ENCODE assay signal across 8 mouse cellular contexts in the genomic region with DNA sequence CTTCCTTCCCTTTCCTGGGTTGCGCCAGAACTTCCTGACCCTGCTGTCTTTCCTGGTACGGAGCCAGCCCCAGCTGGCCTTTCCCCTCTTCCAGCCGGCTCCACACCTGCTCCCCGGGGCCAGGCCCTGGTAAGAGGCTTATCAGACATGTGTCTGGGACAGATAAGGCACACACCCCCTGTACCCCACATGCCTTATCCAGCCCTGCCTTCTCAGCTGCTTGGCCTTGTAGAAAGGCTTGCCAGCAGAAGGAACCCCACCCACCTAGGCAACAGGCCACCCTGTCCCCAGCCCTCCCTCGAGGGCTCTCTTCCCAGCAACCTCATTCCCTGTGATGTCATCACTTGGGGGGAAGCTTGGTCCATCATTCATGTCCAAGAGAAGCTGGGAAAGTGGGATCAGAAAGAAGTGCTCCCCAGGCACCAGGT. TPM values are rescaled to one million over a fixed set of nuclear protein-coding genes. Genes with fewer than 3 reads are reported as not detected.
DNase-seq lines count a peak whose midpoint lies in the region; ATAC-seq and TF ChIP-seq lines count a peak whose summit lies in the region.

No protein-coding gene starts in this region.

- 0 out of 2 replicates have a peak, but pooled peaks cover 3% of the 10 kb centered on the region for H3K27me3 ChIP-seq in forebrain, embryonic 11.5 days (ENCODE audit: control insufficient read depth, insufficient read depth, low read length)
- H3K27me3 ChIP-seq in forebrain, postnatal 0 days (ENCODE audit: insufficient read depth, low read length): no peaks in the 10 kb centered on the region
- H3K27me3 ChIP-seq in hindbrain, embryonic 16.5 days (replicated peaks; ENCODE audit: control insufficient read depth, insufficient read depth, low read length): peaks cover 3% of the 10 kb centered on the region; the same call in 1 of the 2 replicates
- peaks cover 40% of the 10 kb centered on the region for H3K27me3 ChIP-seq in liver, embryonic 13.5 days
- H3K27me3 ChIP-seq in neural tube, embryonic 13.5 days: peaks cover 23% of the 10 kb centered on the region

- no peaks in the 10 kb centered on the region for H3K4me1 ChIP-seq in forebrain, embryonic 11.5 days (replicated peaks; ENCODE audit: control insufficient read depth, insufficient read depth, low read length)
- no peaks in the 10 kb centered on the region for H3K4me1 ChIP-seq in forebrain, postnatal 0 days (ENCODE audit: insufficient read depth)
- H3K4me1 ChIP-seq in hindbrain, embryonic 16.5 days (ENCODE audit: control insufficient read depth, insufficient read depth, low read depth, low read length): peaks cover 10% of the 10 kb centered on the region
- peaks cover 68% of the 10 kb centered on the region for H3K4me1 ChIP-seq in liver, embryonic 13.5 days (replicated peaks)
- H3K4me1 ChIP-seq in neural tube, embryonic 13.5 days (replicated peaks): peaks cover 22% of the 10 kb centered on the region

- no peak for TF ChIP-seq CTCF in forebrain, postnatal 0 days (IDR thresholded peaks at IDR 0.05; ENCODE audit: low read depth)

- no peak overlapping the region for H3K9ac ChIP-seq in forebrain, embryonic 11.5 days (ENCODE audit: low read length)
- H3K9ac ChIP-seq in forebrain, postnatal 0 days: no peak overlapping the region
- no peak overlapping the region; the same call in 1 of the 2 replicates for H3K9ac ChIP-seq in hindbrain, embryonic 16.5 days (ENCODE audit: low read depth, low read length)
- H3K9ac ChIP-seq in liver, embryonic 13.5 days: peak overlapping the region; percentile 98
- no peak overlapping the region for H3K9ac ChIP-seq in neural tube, embryonic 13.5 days

- H3K36me3 ChIP-seq in forebrain, embryonic 11.5 days (ENCODE audit: control insufficient read depth, insufficient read depth, low read length): no peaks in the 10 kb centered on the region
- no peaks in the 10 kb centered on the region for H3K36me3 ChIP-seq in forebrain, postnatal 0 days (ENCODE audit: insufficient read depth)
- H3K36me3 ChIP-seq in hindbrain, embryonic 16.5 days (ENCODE audit: control insufficient read depth, insufficient read depth, low read length): no peaks in the 10 kb centered on the region
- H3K36me3 ChIP-seq in liver, embryonic 13.5 days: no peaks in the 10 kb centered on the region
- H3K36me3 ChIP-seq in neural tube, embryonic 13.5 days: no peaks in the 10 kb centered on the region

- H3K27ac ChIP-seq in forebrain, embryonic 11.5 days (ENCODE audit: low read depth, low read length): no peak overlapping the region
- no peak overlapping the region for H3K27ac ChIP-seq in forebrain, postnatal 0 days (ENCODE audit: low read depth, low read length)
- H3K27ac ChIP-seq in hindbrain, embryonic 16.5 days (ENCODE audit: low read depth, low read length): no peak overlapping the region
- peak overlapping the region; percentile 100 for H3K27ac ChIP-seq in liver, embryonic 13.5 days
- H3K27ac ChIP-seq in neural tube, embryonic 13.5 days (replicated peaks): no peak overlapping the region

- DNase-seq in forebrain, embryonic 11.5 days (ENCODE audit: low spot score): no peak
- DNase-seq in forebrain, postnatal 0 days: no peak
- peak; percentile 74 for DNase-seq in gastrocnemius, postnatal 25 days
- DNase-seq in liver, embryonic 13.5 days: peak; percentile 94
- DNase-seq in natural killer cell, adult 2 months (ENCODE audit: low spot score in 2 of 2): no peak
- no peak for DNase-seq in frontal cortex, postnatal 25 days (ENCODE audit: low spot score in 2 of 2)

- no peak overlapping the region for H3K4me3 ChIP-seq in forebrain, embryonic 11.5 days (ENCODE audit: low read depth, low read length)
- no peak overlapping the region for H3K4me3 ChIP-seq in forebrain, postnatal 0 days (ENCODE audit: low read depth, low read length)
- no peak overlapping the region for H3K4me3 ChIP-seq in hindbrain, embryonic 16.5 days (ENCODE audit: low read length)
- peak overlapping the region; percentile 50 for H3K4me3 ChIP-seq in liver, embryonic 13.5 days (replicated peaks)
- no peak overlapping the region for H3K4me3 ChIP-seq in neural tube, embryonic 13.5 days

- no peaks in the 10 kb centered on the region for H3K9me3 ChIP-seq in forebrain, embryonic 11.5 days (ENCODE audit: control insufficient read depth, low read length)
- no peaks in the 10 kb centered on the region for H3K9me3 ChIP-seq in forebrain, postnatal 0 days (ENCODE audit: low read length)
- H3K9me3 ChIP-seq in hindbrain, embryonic 16.5 days (ENCODE audit: control insufficient read depth, low read length): no peaks in the 10 kb centered on the region
- no peaks in the 10 kb centered on the region for H3K9me3 ChIP-seq in liver, embryonic 13.5 days (replicated peaks)
- no peaks in the 10 kb centered on the region for H3K9me3 ChIP-seq in neural tube, embryonic 13.5 days

- WGBS in forebrain, embryonic 11.5 days: 19% methylated on average over 5 of the region's 5 CpGs
- WGBS in forebrain, postnatal 0 days: 8% methylated on average over 5 of the region's 5 CpGs
- WGBS in hindbrain, embryonic 16.5 days: 18% methylated on average over 5 of the region's 5 CpGs
- WGBS in liver, embryonic 13.5 days (ENCODE audit: insufficient replicate concordance): 3% methylated on average over 5 of the region's 5 CpGs
- WGBS in neural tube, embryonic 13.5 days: 19% methylated on average over 5 of the region's 5 CpGs

- peak overlapping the region; percentile 12; the same call in 1 of the 2 replicates for H3K4me2 ChIP-seq in forebrain, embryonic 11.5 days (ENCODE audit: low read depth, low read length, severe bottlenecking)
- H3K4me2 ChIP-seq in forebrain, postnatal 0 days (ENCODE audit: low read depth): no peak overlapping the region
- peak overlapping the region; percentile 34 for H3K4me2 ChIP-seq in hindbrain, embryonic 16.5 days (ENCODE audit: low read length)
- peak overlapping the region; percentile 82 for H3K4me2 ChIP-seq in liver, embryonic 13.5 days
- H3K4me2 ChIP-seq in neural tube, embryonic 13.5 days: peak overlapping the region; percentile 21

- ATAC-seq in forebrain, embryonic 11.5 days (replicated peaks; ENCODE audit: low FRiP score): peak; percentile 19; the same call in 1 of the 2 replicates
- ATAC-seq in forebrain, postnatal 0 days: no peak
- peak; percentile 38 for ATAC-seq in hindbrain, embryonic 16.5 days
- ATAC-seq in liver, embryonic 13.5 days (ENCODE audit: low read depth): peak; percentile 91
- peak; percentile 17; the same call in 1 of the 2 replicates for ATAC-seq in neural tube, embryonic 13.5 days (ENCODE audit: low read depth)

RNA-seq across cellular contexts. Expression of a gene that starts 4.2 kb away (rescaled TPM):
- 8.1 and 9.0 TPM in 2 replicates for polyA plus RNA-seq in forebrain, embryonic 11.5 days (2014; fragmentation: Nextera tagmentation; extraction: Ambion mirVana)
- 30.6 and 35.0 TPM in 2 replicates for total RNA-seq in forebrain, postnatal 0 days (2014; rRNA removed)
- polyA plus RNA-seq in forebrain, postnatal 0 days (2015; fragmentation: Nextera tagmentation; extraction: Ambion mirVana): 18.7 and 33.7 TPM in 2 replicates
- total RNA-seq in gastrocnemius, postnatal 25 days (2021): 1 to 10 TPM; 5.0 to 6.8 TPM
- polyA plus RNA-seq in hindbrain, embryonic 16.5 days (2015; fragmentation: Nextera tagmentation; extraction: Ambion mirVana): 55.3 and 63.8 TPM in 2 replicates
- 45.2 TPM in 2 replicates for polyA plus RNA-seq in liver, embryonic 13.5 days (2015; fragmentation: Nextera tagmentation; extraction: Ambion mirVana)
- 29.1 and 31.1 TPM in 2 replicates for polyA plus RNA-seq in neural tube, embryonic 13.5 days (2015; fragmentation: Nextera tagmentation; extraction: Ambion mirVana)

RNA-seq across cellular contexts. Expression of a gene that starts 42.2 kb away (rescaled TPM):
- 1.7 and 2.1 TPM in 2 replicates for polyA plus RNA-seq in forebrain, embryonic 11.5 days (2014; fragmentation: Nextera tagmentation; extraction: Ambion mirVana)
- total RNA-seq in forebrain, postnatal 0 days (2014; rRNA removed): 3.4 and 7.7 TPM in 2 replicates
- polyA plus RNA-seq in forebrain, postnatal 0 days (2015; fragmentation: Nextera tagmentation; extraction: Ambion mirVana): 0.94 and 1.5 TPM in 2 replicates
- total RNA-seq in gastrocnemius, postnatal 25 days (2021): not detected
- polyA plus RNA-seq in hindbrain, embryonic 16.5 days (2015; fragmentation: Nextera tagmentation; extraction: Ambion mirVana): 2.1 and 2.2 TPM in 2 replicates
- 1.0 and 1.1 TPM in 2 replicates for polyA plus RNA-seq in liver, embryonic 13.5 days (2015; fragmentation: Nextera tagmentation; extraction: Ambion mirVana)
- polyA plus RNA-seq in neural tube, embryonic 13.5 days (2015; fragmentation: Nextera tagmentation; extraction: Ambion mirVana): 1.7 and 2.5 TPM in 2 replicates

RNA-seq across cellular contexts. Expression of a gene that starts 53.1 kb away (rescaled TPM):
- polyA plus RNA-seq in forebrain, embryonic 11.5 days (2014; fragmentation: Nextera tagmentation; extraction: Ambion mirVana): 31.3 and 34.5 TPM in 2 replicates
- 179 and 192 TPM in 2 replicates for total RNA-seq in forebrain, postnatal 0 days (2014; rRNA removed)
- 89.0 and 90.6 TPM in 2 replicates for polyA plus RNA-seq in forebrain, postnatal 0 days (2015; fragmentation: Nextera tagmentation; extraction: Ambion mirVana)
- total RNA-seq in gastrocnemius, postnatal 25 days (2021): 1 to 10 TPM; 2.6 to 3.5 TPM
- polyA plus RNA-seq in hindbrain, embryonic 16.5 days (2015; fragmentation: Nextera tagmentation; extraction: Ambion mirVana): 64.4 and 65.6 TPM in 2 replicates
- polyA plus RNA-seq in liver, embryonic 13.5 days (2015; fragmentation: Nextera tagmentation; extraction: Ambion mirVana): 1.8 and 1.9 TPM in 2 replicates
- polyA plus RNA-seq in neural tube, embryonic 13.5 days (2015; fragmentation: Nextera tagmentation; extraction: Ambion mirVana): 43.7 and 45.5 TPM in 2 replicates

RNA-seq across cellular contexts. Expression of a gene that starts 57.0 kb away (rescaled TPM):
- 187 and 195 TPM in 2 replicates for polyA plus RNA-seq in forebrain, embryonic 11.5 days (2014; fragmentation: Nextera tagmentation; extraction: Ambion mirVana)
- 557 and 600 TPM in 2 replicates for total RNA-seq in forebrain, postnatal 0 days (2014; rRNA removed)
- polyA plus RNA-seq in forebrain, postnatal 0 days (2015; fragmentation: Nextera tagmentation; extraction: Ambion mirVana): 599 and 626 TPM in 2 replicates
- total RNA-seq in gastrocnemius, postnatal 25 days (2021): 10 to 100 TPM; 72.1 to 75.9 TPM
- 631 and 701 TPM in 2 replicates for polyA plus RNA-seq in hindbrain, embryonic 16.5 days (2015; fragmentation: Nextera tagmentation; extraction: Ambion mirVana)
- polyA plus RNA-seq in liver, embryonic 13.5 days (2015; fragmentation: Nextera tagmentation; extraction: Ambion mirVana): 158 and 159 TPM in 2 replicates
- polyA plus RNA-seq in neural tube, embryonic 13.5 days (2015; fragmentation: Nextera tagmentation; extraction: Ambion mirVana): 442 and 475 TPM in 2 replicates

Comparison
In these comparisons a context has a peak if more than half of its experiments do, and no peak if none do; other contexts are left out.
1. DNase-seq: peak in gastrocnemius, postnatal 25 days (single experiment) and liver, embryonic 13.5 days (single experiment); none in forebrain, embryonic 11.5 days (single experiment), forebrain, postnatal 0 days (single experiment), natural killer cell, adult 2 months (0 of 2) and frontal cortex, postnatal 25 days (0 of 2).
2. RNA of a gene that starts 53.1 kb away (polyA plus RNA-seq): 89.0 to 90.6 TPM in forebrain, postnatal 0 days, 64.4 to 65.6 TPM in hindbrain, embryonic 16.5 days, 43.7 to 45.5 TPM in neural tube, embryonic 13.5 days and 31.3 to 34.5 TPM in forebrain, embryonic 11.5 days; 1.8 to 1.9 TPM in liver, embryonic 13.5 days; every median in the first group is over 10 times any median in the second.